9 mouse cellular contexts compared by ENCODE assay signal in genomic region chr10:60115345-60116185, GRCm38 (mm10). TPM values are rescaled to one million over a fixed set of nuclear protein-coding genes. Genes with fewer than 3 reads are reported as not detected.
DNase-seq lines count a peak whose midpoint lies in the region; ATAC-seq and TF ChIP-seq lines count a peak whose summit lies in the region.
"Had no signal": no experiment of that assay in that cellular context is flagged by ENCODE, and none has a peak within 500 bp of the region (broad histone marks: within the 10 kb centered on the region; RNA-seq: fewer than 3 reads in every experiment).

No protein-coding gene starts in this region.

- no peaks in the 10 kb centered on the region for H3K79me2 ChIP-seq in CH12.LX (replicated peaks; ENCODE audit: control insufficient read depth, extremely low read depth, insufficient read depth, poor library complexity, severe bottlenecking)

- no peak for TF ChIP-seq EP300 in CH12.LX (IDR thresholded peaks at IDR 0.05; ENCODE audit: low read length)

- intact Hi-C loops in gastrocnemius, adult 2 months (cut with DNase I) = no loop called here

- H3K9ac ChIP-seq in CH12.LX (ENCODE audit: insufficient read depth, low read depth) = no peak overlapping the region
- peak overlapping the region; percentile 54 for H3K9ac ChIP-seq in forebrain, embryonic 13.5 days

- TF ChIP-seq RAD21 in CH12.LX (IDR thresholded peaks at IDR 0.05; ENCODE audit: low read depth, low read length) = no peak

- dilution Hi-C loops in CH12.LX (cut with MboI; ENCODE audit: extremely low pct_ligation_motif_present, extremely low pct_unique_long_range_greater_than_20kb, low sequenced_read_pairs) = no loop called here

- H3K36me3 ChIP-seq in CH12.LX (replicated peaks in 1 of 2; ENCODE audit: control insufficient read depth in 1 of 2, insufficient read depth in 1 of 2, low read length in 1 of 2) = no peaks in the 10 kb centered on the region
- H3K36me3 ChIP-seq in forebrain, embryonic 13.5 days (ENCODE audit: poor library complexity, severe bottlenecking) = no peaks in the 10 kb centered on the region

- no peak for TF ChIP-seq CTCF in CH12.LX (conservative IDR thresholded peaks at IDR 0.05 in 1 of 2, IDR thresholded peaks at IDR 0.05 in 1 of 2; ENCODE audit: low read depth in 2 of 2, low read length in 2 of 2)
- no peak for TF ChIP-seq CTCF in gastrocnemius, adult 2 months (IDR thresholded peaks at IDR 0.05)

- peak; percentile 96 for ATAC-seq in forebrain, embryonic 13.5 days
- peak; percentile 47 for ATAC-seq in megakaryocyte progenitor cell, adult 5-6 weeks (replicated peaks; ENCODE audit: poor library complexity)

- no peaks in the 10 kb centered on the region for H3K9me3 ChIP-seq in CH12.LX (replicated peaks; ENCODE audit: low read length)
- no peaks in the 10 kb centered on the region for H3K9me3 ChIP-seq in forebrain, embryonic 13.5 days (replicated peaks)

- no peak overlapping the region for H3K4me2 ChIP-seq in CH12.LX (ENCODE audit: insufficient read depth, low read depth, poor library complexity, severe bottlenecking)
- H3K4me2 ChIP-seq in forebrain, embryonic 13.5 days = peak overlapping the region; percentile 61

- H3K4me1 ChIP-seq in CH12.LX (ENCODE audit: control insufficient read depth in 1 of 2, insufficient read depth in 2 of 2) = no peaks in the 10 kb centered on the region
- H3K4me1 ChIP-seq in forebrain, embryonic 13.5 days = peaks cover 36% of the 10 kb centered on the region

- H3K4me3 ChIP-seq in CH12.LX (replicated peaks in 1 of 3; ENCODE audit: low read depth in 2 of 3, low read length in 2 of 3, poor library complexity in 1 of 3) = no peak overlapping the region
- peak overlapping the region; percentile 25 for H3K4me3 ChIP-seq in forebrain, embryonic 13.5 days
- H3K4me3 ChIP-seq in gastrocnemius, adult 2 months = no peak overlapping the region
- H3K4me3 ChIP-seq: myocyte had no signal

- in situ Hi-C loops in CH12.LX (cut with MboI; ENCODE audit: low pct_ligation_motif_present, low pct_unique_long_range_greater_than_20kb, low sequenced_read_pairs) = no loop called here

- DNase-seq in CH12.LX (ENCODE audit: extremely low read depth) = no peak
- DNase-seq in brain, adult 2 months (ENCODE audit: low read depth, low spot score) = peak; percentile 94
- DNase-seq in layer of hippocampus, adult 18-20 months (ENCODE audit: low spot score in 2 of 2) = peak; percentile 90 to 93
- DNase-seq in right cerebral cortex, postnatal 25 days = peak; percentile 86
- no peak for DNase-seq in heart, adult 11 months
- DNase-seq in gastrocnemius, adult 2 months = no peak

- no peak for TF ChIP-seq POLR2A in CH12.LX (IDR thresholded peaks at IDR 0.05; ENCODE audit: low read depth, low read length)

- H3K27me3 ChIP-seq in CH12.LX (replicated peaks) = peaks cover 15% of the 10 kb centered on the region
- peaks cover 7% of the 10 kb centered on the region; the same call in 1 of the 2 replicates for H3K27me3 ChIP-seq in forebrain, embryonic 13.5 days

- no peak overlapping the region for H3K27ac ChIP-seq in CH12.LX (ENCODE audit: insufficient read depth, low read depth)
- H3K27ac ChIP-seq in forebrain, embryonic 13.5 days = peak overlapping the region; percentile 82
- H3K27ac ChIP-seq in gastrocnemius, adult 2 months = no peak overlapping the region

- 2% methylated on average over 13 of the region's 14 CpGs for WGBS in forebrain, embryonic 13.5 days

TF ChIP-seq in CH12.LX, 34 proteins besides CTCF, POLR2A, EP300 and RAD21:
- TF ChIP-seq CHD1 (IDR thresholded peaks at IDR 0.05; ENCODE audit: low read depth, low read length) = no peak
- TF ChIP-seq ELF1 (IDR thresholded peaks at IDR 0.05; ENCODE audit: low read depth, low read length) = 0 out of 2 replicates have a peak, but pooled peaks have one; percentile 36

RNA-seq across cellular contexts. Expression of gene Spock2, which starts 9.5 kb away (rescaled TPM):
- 0.08 and 0.13 TPM in 2 replicates for total RNA-seq in CH12.LX (2012; rRNA removed)
- not detected in 2 replicates for total RNA-seq in CH12.LX (2014; rRNA removed)
- 0.10 and 0.11 TPM in 2 replicates for polyA plus RNA-seq in CH12.LX (2012; ENCODE audit: insufficient read length, low read depth)
- 19.7 and 25.9 TPM in 2 replicates for polyA plus RNA-seq in forebrain, embryonic 13.5 days (2015; fragmentation: Nextera tagmentation; extraction: Ambion mirVana)
- total RNA-seq in layer of hippocampus, adult 18-20 months (2021) = 100 to 1,000 TPM; 480 to 496 TPM
- total RNA-seq in megakaryocyte progenitor cell, adult 5-6 weeks (2015) = 0.02 TPM in 1 of 2 replicates, not detected in the other
- not detected in 2 replicates for total RNA-seq in megakaryocyte progenitor cell, adult 5-6 weeks (2017)
- total RNA-seq in gastrocnemius, adult 2 months (2021) = 1 to 10 TPM; 6.1 to 6.5 TPM

Comparison
In these comparisons a context has a peak if more than half of its experiments do, and no peak if none do; other contexts are left out.
1. DNase-seq: peak in brain, adult 2 months (single experiment), layer of hippocampus, adult 18-20 months (2 of 2) and right cerebral cortex, postnatal 25 days (single experiment); none in CH12.LX (single experiment), heart, adult 11 months (single experiment) and gastrocnemius, adult 2 months (single experiment).
2. RNA of gene Spock2, which starts 9.5 kb away (total RNA-seq): 480 to 496 TPM in layer of hippocampus, adult 18-20 months; 6.1 to 6.5 TPM in gastrocnemius, adult 2 months, 0.08 to 0.13 TPM in CH12.LX and 0.02 TPM in megakaryocyte progenitor cell, adult 5-6 weeks; every median in the first group is over 10 times any median in the second.